Mouse (Mus musculus) CH12.LX (cell line): ENCODE results near the gene Lpo. TPM values are rescaled to one million over a fixed set of nuclear protein-coding genes. Genes with fewer than 3 reads are reported as not detected.

Experiments used
- DNase-seq: peaks from one replicate; pipeline ENCODE4 v3.0.0-alpha.2; 2013; ENCODE audit errors: extremely low read depth
- H3K27ac ChIP-seq: 2 replicates; pipeline ENCODE4 v1.5.1; 2012; ENCODE audit warnings: low read depth, mild to moderate bottlenecking, control low read depth, moderate library complexity; ENCODE audit not compliant: insufficient read depth
- H3K27me3 ChIP-seq: replicated peaks from 2 replicates; pipeline ENCODE3; 2012; ENCODE audit warnings: inconsistent platforms
- H3K36me3 ChIP-seq, 2 experiments: replicated peaks in 1 of 2; 2 replicates each; pipeline versions ENCODE3 to v1.6.1; 2012; ENCODE audit warnings: inconsistent platforms in 1 of 2, low read length in 1 of 2, mild to moderate bottlenecking in 1 of 2, mixed read lengths in 1 of 2, moderate library complexity in 1 of 2; ENCODE audit not compliant: control insufficient read depth in 1 of 2, insufficient read depth in 1 of 2
- H3K4me1 ChIP-seq, 2 experiments: 2 replicates each; pipeline ENCODE4 v1.6.1; 2012; ENCODE audit warnings: inconsistent platforms in 1 of 2, moderate library complexity in 1 of 2; ENCODE audit not compliant: insufficient read depth in 2 of 2, control insufficient read depth in 1 of 2
- H3K4me2 ChIP-seq: 2 replicates; pipeline ENCODE4 v1.6.1; 2012; ENCODE audit warnings: low read depth, mild to moderate bottlenecking, control low read depth; ENCODE audit not compliant: poor library complexity, insufficient read depth, severe bottlenecking
- H3K4me3 ChIP-seq, 3 experiments: fragments of 150-350 bp in 1 of 3; sonication (generic) in 1 of 3; replicated peaks in 1 of 3; 2 replicates each; pipeline versions ENCODE3 to v1.5.1; 2011 to 2012; ENCODE audit warnings: low read depth in 2 of 3, low read length in 2 of 3, mild to moderate bottlenecking in 2 of 3, moderate library complexity in 2 of 3, control low read depth in 1 of 3, improper control_type of control experiment in 1 of 3, inconsistent platforms in 1 of 3, mixed read lengths in 1 of 3; ENCODE audit not compliant: poor library complexity in 1 of 3
- H3K79me2 ChIP-seq: replicated peaks from 2 replicates; pipeline ENCODE4 v1.6.1; 2012; ENCODE audit warnings: mild to moderate bottlenecking, moderate library complexity; ENCODE audit not compliant: control insufficient read depth, poor library complexity, insufficient read depth, severe bottlenecking; ENCODE audit errors: extremely low read depth
- H3K9ac ChIP-seq: 2 replicates; pipeline ENCODE4 v1.6.1; 2012; ENCODE audit warnings: low read depth, mild to moderate bottlenecking, control low read depth, moderate library complexity; ENCODE audit not compliant: insufficient read depth
- H3K9me3 ChIP-seq: replicated peaks from 2 replicates; pipeline ENCODE3; 2012; ENCODE audit warnings: low read length, inconsistent platforms, mixed read lengths
- BHLHE40 ChIP-seq: IDR thresholded peaks from 2 replicates; pipeline ENCODE4 v1.6.1; 2011; ENCODE audit warnings: mild to moderate bottlenecking, low read depth, low read length, improper control_type of control experiment
- CHD1 ChIP-seq: IDR thresholded peaks from 2 replicates; pipeline ENCODE4 v1.6.1; 2012; ENCODE audit warnings: low read depth, low read length, improper control_type of control experiment, inconsistent platforms
- CTCF ChIP-seq, 2 experiments: IDR thresholded peaks in 1 of 2; conservative IDR thresholded peaks in 1 of 2; 2 replicates each; pipeline ENCODE4 v1.5.1; 2011 to 2012; ENCODE audit warnings: low read depth in 2 of 2, low read length in 2 of 2, improper control_type of control experiment in 1 of 2, inconsistent platforms in 1 of 2, mild to moderate bottlenecking in 1 of 2, moderate library complexity in 1 of 2
- IRF4 ChIP-seq: IDR thresholded peaks from 2 replicates; pipeline ENCODE4 v1.6.1; 2014; ENCODE audit warnings: low read depth, mild to moderate bottlenecking, inconsistent platforms, low read length, improper control_type of control experiment
- KAT2A ChIP-seq: IDR thresholded peaks from 2 replicates; pipeline ENCODE4 v1.6.1; 2012; ENCODE audit warnings: low read length, improper control_type of control experiment, inconsistent platforms; ENCODE audit not compliant: insufficient replicate concordance
- MAFK ChIP-seq: IDR thresholded peaks from 2 replicates; pipeline ENCODE4 v1.6.1; 2011; ENCODE audit warnings: low read length, improper control_type of control experiment; ENCODE audit not compliant: insufficient replicate concordance
- MAX ChIP-seq: IDR thresholded peaks from 2 replicates; pipeline ENCODE4 v1.6.1; 2011; ENCODE audit warnings: low read length, improper control_type of control experiment
- MAZ ChIP-seq: IDR thresholded peaks from 2 replicates; pipeline ENCODE4 v1.6.1; 2012; ENCODE audit warnings: low read depth, mild to moderate bottlenecking, inconsistent platforms, low read length, improper control_type of control experiment, moderate library complexity
- MEF2A ChIP-seq: IDR thresholded peaks from 2 replicates; pipeline ENCODE4 v1.6.1; 2014; ENCODE audit warnings: low read depth, mild to moderate bottlenecking, inconsistent platforms, low read length, improper control_type of control experiment, borderline replicate concordance
- MXI1 ChIP-seq: IDR thresholded peaks from 2 replicates; pipeline ENCODE4 v1.6.1; 2011; ENCODE audit warnings: mild to moderate bottlenecking, low read depth, low read length, improper control_type of control experiment
- MYC ChIP-seq: IDR thresholded peaks from 2 replicates; pipeline ENCODE4 v1.6.1; 2011; ENCODE audit warnings: low read depth, mild to moderate bottlenecking, improper control_type of control experiment, low read length
- PAX5 ChIP-seq: IDR thresholded peaks from 2 replicates; pipeline ENCODE4 v1.6.1; 2012; ENCODE audit warnings: low read length, inconsistent platforms, mixed read lengths
- POLR2A ChIP-seq: IDR thresholded peaks from 2 replicates; pipeline ENCODE4 v1.6.1; 2011; ENCODE audit warnings: low read depth, mild to moderate bottlenecking, improper control_type of control experiment, low read length
- RAD21 ChIP-seq: IDR thresholded peaks from 2 replicates; pipeline ENCODE4 v1.6.1; 2011; ENCODE audit warnings: low read depth, mild to moderate bottlenecking, low read length, improper control_type of control experiment, moderate library complexity
- RCOR1 ChIP-seq: conservative IDR thresholded peaks from 2 replicates; pipeline ENCODE4 v1.6.1; 2012; ENCODE audit warnings: low read depth, mild to moderate bottlenecking, inconsistent platforms, low read length, improper control_type of control experiment
- UBTF ChIP-seq: IDR thresholded peaks from 2 replicates; pipeline ENCODE4 v1.6.1; 2012; ENCODE audit warnings: low read depth, mild to moderate bottlenecking, inconsistent platforms, low read length, improper control_type of control experiment, moderate library complexity
- ZC3H11A ChIP-seq: IDR thresholded peaks from 2 replicates; pipeline ENCODE4 v1.6.1; 2012; ENCODE audit warnings: low read depth, mild to moderate bottlenecking, inconsistent platforms, low read length, improper control_type of control experiment
- dilution Hi-C: fragments of 300-500 bp; cut with MboI; formaldehyde crosslinking; loops from 2 replicates; pipeline ENCODE4 v1.14.3; 2020; ENCODE audit warnings: low sequenced_read_pairs; ENCODE audit not compliant: extremely low pct_unique_long_range_greater_than_20kb, extremely low pct_ligation_motif_present
- in situ Hi-C: fragments of 300-500 bp; cut with MboI; formaldehyde crosslinking; loops from 3 replicates; pipeline ENCODE4 v1.14.3; 2019; ENCODE audit warnings: low sequenced_read_pairs, low pct_ligation_motif_present, low pct_unique_long_range_greater_than_20kb, mixed read lengths
- polyA plus RNA-seq: library from polyadenylated mRNA; unstranded; fragments of >175 nt; gene quantifications from 2 replicates; pipeline ENCODE4 v1.2.1, GENCODE M21; 2012; ENCODE audit warnings: low read depth; ENCODE audit not compliant: insufficient read length
- total RNA-seq, 2 experiments: library from RNA; depleted of rRNA; stranded (reverse); fragments of 300-350 nt in 1 of 2; fragments of >200 nt in 1 of 2; gene quantifications; 2 replicates each; pipeline ENCODE4 v1.2.3; 2012 to 2014

Gene Lpo
- total and polyA plus RNA-seq, 3 experiments, result not detected

DNA sequence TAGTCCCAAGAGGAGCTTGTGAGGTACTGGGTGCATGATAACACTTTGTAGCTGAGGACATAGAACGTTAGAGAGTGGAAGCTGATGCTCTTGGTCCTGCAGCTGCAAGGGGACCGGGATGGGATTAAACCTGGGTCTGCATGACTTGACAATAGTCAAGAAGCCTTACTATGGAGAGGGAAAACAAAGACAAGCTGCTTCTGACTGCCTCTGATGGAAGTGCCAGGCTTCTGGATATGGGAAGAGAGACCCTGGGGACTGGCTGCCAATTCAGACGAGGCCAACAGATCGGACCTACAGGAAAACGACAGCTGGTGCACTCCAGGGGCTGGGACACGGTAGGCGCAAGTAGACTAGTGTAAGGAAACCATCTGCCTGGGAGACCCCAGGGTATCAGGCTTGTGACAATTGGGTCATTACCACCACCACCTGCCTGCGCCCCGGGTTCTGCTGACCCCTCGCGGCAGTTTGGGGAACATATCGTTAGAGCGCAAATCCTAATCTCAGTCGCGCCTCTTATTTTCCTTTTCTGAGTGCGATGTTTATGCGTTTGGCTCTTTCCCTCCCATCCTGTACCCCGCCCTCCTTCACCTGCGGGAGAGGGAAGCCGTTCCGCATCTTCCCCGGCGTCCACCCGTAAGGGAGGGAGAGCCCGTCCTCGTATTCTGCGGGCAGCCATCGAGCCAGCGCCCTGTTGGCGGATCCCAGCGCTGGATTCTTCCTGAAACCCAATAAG is 11.2 kb downstream of the Lpo start (continued):
- TF ChIP-seq MYC, result no peak
- no peak for TF ChIP-seq KAT2A
- TF ChIP-seq MXI1, result no peak

DNA sequence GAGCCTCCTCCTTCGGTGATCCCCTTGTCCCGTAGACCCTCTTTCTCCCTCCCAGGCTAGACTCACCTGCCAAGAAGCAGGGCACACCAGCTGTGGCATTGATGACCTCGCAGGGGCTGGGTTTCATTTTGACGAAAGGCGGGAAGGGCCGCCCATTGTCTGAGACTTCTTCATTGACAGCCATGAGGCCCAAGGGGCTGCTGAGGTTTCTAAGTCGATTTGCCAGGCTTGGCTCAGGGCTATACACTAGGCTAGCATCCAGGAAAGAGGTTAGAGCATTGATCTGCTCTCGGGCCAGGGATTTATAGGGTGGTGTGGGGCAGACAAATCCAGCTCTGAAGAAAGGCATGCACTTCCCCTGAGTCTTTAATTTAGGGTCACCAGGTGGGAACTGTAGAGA is 13.3 kb downstream of the Lpo start:
- dilution Hi-C loops, result no loop called here
- DNase-seq, result no peak
- H3K27me3 ChIP-seq, result peaks cover 2% of the 10 kb centered on the region
- H3K36me3 ChIP-seq, result no peaks in the 10 kb centered on the region
- H3K27ac ChIP-seq, result no peak overlapping the region
- TF ChIP-seq POLR2A, result no peak
- no peak for TF ChIP-seq PAX5
- TF ChIP-seq BHLHE40, result 0 out of 2 replicates have a peak, but pooled peaks have one; percentile 22
- no peak for TF ChIP-seq ZC3H11A
- no peak for TF ChIP-seq CHD1
- no peak for TF ChIP-seq RAD21
- H3K9me3 ChIP-seq, result no peaks in the 10 kb centered on the region
- in situ Hi-C loops, result no loop called here
- H3K79me2 ChIP-seq, result no peaks in the 10 kb centered on the region
- no peak overlapping the region for H3K4me3 ChIP-seq
- no peak overlapping the region for H3K9ac ChIP-seq
- H3K4me2 ChIP-seq, result peak overlapping the region; percentile 33; the same call in 1 of the 2 replicates
- peaks cover 0 to 4% of the 10 kb centered on the region in 2 experiments; a peak in 1 of 4 replicates for H3K4me1 ChIP-seq

DNA sequence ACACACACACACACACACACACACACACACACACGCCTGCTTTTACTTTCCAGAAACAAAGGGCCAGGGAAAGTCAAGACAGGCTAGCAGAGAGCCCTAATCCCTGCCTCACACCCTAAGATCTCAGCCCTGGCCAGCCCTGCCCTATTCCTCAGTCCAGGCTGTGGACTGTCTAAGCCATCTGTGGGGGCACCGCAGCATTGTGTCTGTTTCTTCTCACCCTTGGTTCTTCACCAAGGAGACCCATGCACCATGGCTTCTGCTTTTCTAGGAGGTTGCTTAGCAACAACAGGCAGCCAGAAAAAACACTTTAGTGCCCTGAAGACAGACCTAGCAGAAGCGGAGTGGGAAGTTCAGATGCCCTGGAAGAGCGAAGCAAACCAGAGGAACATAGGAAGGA is 16.7 kb downstream of the Lpo start:
- H3K27ac ChIP-seq, result no peak overlapping the region
- TF ChIP-seq UBTF, result no peak
- no peak for TF ChIP-seq IRF4
- no peak for TF ChIP-seq MEF2A
- TF ChIP-seq MAZ, result no peak
- TF ChIP-seq RCOR1, result no peak
- no peak for TF ChIP-seq CTCF (conservative IDR thresholded peaks at IDR 0.05 in 1 of 2, IDR thresholded peaks at IDR 0.05 in 1 of 2; ENCODE audit: low read depth in 2 of 2, low read length in 2 of 2)
- TF ChIP-seq MAX, result no peak
- TF ChIP-seq MAFK, result no peak
- TF ChIP-seq, all 38 proteins: peak for 0
- no peaks in the 10 kb centered on the region for H3K9me3 ChIP-seq
- H3K4me3 ChIP-seq, result no peak overlapping the region
- H3K9ac ChIP-seq, result no peak overlapping the region
- peak; percentile 10 for DNase-seq
- in situ Hi-C loops (no loop called here), dilution Hi-C loops (no loop called here)
- no peaks in the 10 kb centered on the region for H3K36me3 ChIP-seq
- peaks cover 2% of the 10 kb centered on the region for H3K27me3 ChIP-seq
- no peaks in the 10 kb centered on the region for H3K79me2 ChIP-seq
- H3K4me2 ChIP-seq, result no peak overlapping the region
- peaks cover 2 to 20% of the 10 kb centered on the region in 2 experiments; a peak in 1 of 4 replicates for H3K4me1 ChIP-seq
